Mouse (Mus musculus): ENCODE measurements around the gene Ahcyl2.

Ahcyl2 gene

DNA sequence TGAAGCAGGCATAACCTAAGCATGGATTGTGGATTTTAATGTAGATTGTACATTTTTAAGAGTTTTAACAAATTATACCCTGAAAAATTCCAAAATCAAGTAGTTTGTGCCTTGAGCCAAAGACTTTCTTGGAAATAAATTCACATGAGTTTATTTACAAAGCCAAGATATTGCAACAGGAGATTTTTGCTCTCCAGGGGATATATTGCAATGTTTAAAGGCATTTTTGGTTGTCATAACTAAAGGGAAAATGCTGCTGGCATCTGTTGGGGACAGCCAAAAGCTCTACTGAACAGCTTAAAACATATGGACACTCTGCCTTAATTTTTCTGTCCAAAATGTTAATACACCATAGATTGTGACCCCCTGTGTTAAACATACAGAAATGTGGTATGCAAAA, 146.3 kb downstream of the Ahcyl2 start:
- DNase-seq (ENCODE audit: low read depth): no peak

DNA sequence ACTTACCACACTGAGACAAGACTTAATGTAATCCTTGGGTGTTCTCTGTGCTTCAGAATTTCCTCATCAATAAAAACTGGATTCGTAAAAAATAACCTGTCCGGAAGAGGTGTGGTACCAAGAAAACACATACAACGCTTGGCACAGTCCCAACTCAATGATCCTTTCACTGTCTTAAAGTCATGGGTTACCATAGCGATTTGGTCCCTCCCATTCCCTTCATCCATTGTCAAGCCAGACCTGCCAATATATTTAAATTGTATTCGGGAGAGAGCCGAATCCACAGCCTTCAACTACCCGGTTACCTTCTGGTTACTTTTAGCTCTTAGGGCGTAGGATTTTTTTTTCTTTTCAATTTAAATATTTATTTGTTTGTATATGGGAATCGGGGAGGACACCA, 148.0 kb downstream of the Ahcyl2 start:
- no peak for DNase-seq (ENCODE audit: low read depth)

DNA sequence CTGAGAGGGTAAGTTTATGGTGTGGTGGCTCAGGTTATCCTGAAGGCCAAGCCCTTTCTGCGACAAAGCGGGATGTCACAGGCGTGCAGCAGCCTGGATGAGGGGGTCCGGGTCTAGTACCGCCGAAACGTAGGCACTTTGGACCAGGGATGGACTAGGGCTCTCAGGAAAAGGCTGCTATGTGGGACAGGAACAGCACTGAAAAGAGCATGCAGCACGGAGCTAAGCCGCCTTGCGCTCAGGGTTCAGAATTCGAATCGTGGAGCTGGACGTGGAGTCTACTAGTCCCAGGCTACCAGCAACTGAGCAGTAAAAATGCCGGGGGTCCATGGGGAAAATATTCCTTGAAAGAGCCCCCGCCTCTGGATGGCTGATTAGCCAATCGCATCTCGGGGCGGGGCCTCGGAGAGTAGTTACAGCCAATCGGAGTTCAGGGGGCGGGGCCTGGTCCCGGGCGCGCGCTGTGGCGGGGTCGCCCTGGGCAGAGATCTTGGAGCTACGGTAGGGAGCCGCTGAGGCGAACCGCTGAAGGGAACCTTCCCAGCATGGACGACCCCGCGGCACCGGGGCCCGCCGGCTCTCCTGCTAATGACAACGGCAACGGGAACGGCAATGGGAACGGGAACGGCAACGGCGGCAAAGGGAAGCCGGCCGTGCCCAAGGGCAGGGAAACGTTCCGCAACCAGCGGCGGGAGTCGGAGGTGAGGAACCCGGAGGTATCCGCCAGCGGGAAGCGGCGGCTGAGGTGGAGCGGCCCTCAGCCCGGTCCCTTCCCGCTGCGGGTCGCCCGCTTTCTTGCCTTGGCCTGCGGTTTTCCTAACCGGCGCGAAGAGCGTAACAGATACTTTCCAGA, 148.9 kb downstream of the Ahcyl2 start, which contains the start of gene Strip2:
TSS of gene Strip2 (plus strand) at position 483 of the 853 bp plus-strand sequence.
- DNase-seq (ENCODE audit: low read depth): peak; percentile 80

DNA sequence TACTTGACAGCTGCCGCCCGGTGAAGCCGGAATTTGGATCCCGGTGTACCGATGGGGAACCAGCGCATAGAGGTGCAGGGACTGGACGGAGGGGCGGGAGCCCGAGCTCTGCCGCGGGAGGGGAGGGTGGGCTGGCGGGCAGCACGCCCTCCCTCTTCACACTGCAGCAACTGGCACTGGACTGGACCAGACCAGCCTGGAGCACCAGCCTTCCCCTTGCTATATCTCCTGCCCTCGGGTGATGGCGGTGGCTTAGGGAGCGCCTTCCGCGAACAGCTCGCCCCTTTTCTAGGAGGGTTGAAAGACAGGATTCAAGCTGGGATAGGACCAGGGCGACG, 149.5 kb downstream of the Ahcyl2 start:
- DNase-seq (ENCODE audit: low read depth): peak; percentile 21

DNA sequence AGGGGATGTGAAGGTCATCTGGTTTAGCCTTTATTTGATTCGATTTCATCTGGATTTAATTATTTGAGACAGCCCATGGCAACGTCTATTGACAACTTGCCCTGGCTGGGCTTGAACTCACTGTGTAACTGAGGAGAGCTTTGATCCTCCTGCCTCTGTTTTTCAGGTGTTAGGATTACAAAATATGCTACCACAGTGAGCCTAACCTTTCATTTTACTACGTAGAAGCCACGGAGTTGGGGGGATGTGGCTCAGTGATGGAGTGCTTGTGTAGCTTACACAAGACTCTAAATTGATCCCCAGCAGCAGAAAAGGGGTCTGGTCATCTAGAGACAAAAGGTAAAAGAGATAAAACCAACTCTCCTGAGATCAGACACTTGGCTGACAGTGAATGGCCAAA, 150.1 kb downstream of the Ahcyl2 start:
- no peak for DNase-seq (ENCODE audit: low read depth)

DNA sequence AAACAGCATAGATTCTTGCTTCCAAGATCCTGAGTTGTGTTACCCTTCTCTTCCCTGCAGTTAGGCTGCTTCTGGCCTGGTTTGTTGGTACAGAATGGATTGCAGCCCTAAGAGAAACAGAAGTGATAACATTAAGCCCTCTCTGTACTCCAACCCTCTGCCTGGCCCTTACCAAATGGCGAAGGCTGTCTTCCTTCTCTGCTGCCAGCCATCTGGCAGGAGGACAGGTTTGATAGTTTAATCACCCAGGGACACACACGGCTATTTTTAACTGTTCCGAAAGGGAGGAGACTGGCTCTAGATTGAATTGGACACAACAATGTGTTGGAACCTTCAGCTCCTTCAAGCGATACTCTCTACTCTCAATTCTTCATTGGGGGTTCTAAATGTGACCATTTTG, 155.7 kb downstream of the Ahcyl2 start:
- peak; percentile 22 for DNase-seq (ENCODE audit: low read depth)

DNA sequence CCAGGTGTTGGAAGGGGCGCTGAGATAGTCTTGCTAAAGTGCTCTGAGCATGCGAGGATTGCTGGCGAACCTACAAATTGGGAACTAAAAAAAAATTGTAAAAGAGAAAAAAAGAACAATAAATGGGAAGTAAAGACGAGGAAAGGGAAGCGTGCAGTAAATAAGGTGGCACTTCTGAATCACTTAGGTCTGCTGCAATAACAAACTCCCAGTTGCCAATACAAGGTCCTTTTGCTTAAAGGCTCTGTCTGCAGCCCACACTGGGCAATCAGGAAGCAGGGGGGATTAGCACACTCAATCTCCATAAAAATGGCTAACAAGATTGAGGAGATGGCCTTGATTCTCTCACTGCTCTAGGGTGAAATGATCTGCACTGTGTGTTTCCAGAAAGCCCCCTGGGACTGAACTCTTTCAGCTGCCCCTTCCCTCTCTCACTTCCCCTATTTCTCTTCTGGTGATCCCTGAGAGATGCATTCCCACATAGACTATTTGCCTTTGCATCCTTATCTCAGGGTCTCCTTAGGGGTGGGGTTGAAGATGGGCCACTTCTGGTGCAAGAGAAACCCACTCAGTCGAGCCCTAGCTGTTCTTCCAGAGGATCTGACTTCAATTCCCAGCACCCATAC, 157.9 kb downstream of the Ahcyl2 start:
- DNase-seq (ENCODE audit: low read depth): no peak

DNA sequence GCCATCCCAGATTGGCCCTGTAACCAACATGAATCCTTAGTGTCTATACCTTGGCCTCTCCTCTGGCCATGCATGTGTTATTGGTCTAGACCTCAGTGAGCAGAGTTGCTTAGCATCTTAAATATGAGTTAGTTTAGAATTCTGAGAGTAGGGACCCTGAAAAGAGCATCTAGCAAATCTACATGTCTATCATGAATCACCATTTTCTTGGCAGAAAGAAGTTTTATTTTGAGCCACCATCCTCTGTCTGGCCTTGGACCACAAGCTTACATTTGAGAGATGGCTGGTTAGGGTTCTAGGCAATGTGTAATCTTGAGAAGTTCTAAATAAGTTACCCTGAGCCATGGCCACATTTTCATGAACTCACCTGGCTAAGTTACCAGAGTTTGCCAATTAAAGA, 162.3 kb downstream of the Ahcyl2 start:
- no peak for DNase-seq (ENCODE audit: low read depth)

DNA sequence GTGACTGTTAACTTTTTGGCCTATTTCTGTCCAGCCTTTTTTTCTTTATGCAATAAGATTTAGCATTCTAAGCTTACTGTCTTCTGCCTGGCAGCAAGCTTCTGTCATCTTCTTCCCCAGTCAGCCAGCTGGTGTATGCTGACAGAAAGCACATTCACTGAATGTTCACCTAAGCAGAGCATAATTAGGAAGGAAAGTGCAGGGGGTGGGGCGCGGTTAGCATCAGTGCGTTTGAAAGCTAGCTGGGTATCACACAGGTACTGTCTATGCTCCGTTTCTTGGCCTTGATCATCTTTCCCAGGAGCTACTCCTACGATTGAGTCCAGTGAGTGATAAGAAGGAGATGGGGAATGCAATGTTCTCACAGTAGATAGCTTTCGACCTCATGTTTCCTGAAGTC, 162.9 kb downstream of the Ahcyl2 start:
- DNase-seq (ENCODE audit: low read depth): no peak

DNA sequence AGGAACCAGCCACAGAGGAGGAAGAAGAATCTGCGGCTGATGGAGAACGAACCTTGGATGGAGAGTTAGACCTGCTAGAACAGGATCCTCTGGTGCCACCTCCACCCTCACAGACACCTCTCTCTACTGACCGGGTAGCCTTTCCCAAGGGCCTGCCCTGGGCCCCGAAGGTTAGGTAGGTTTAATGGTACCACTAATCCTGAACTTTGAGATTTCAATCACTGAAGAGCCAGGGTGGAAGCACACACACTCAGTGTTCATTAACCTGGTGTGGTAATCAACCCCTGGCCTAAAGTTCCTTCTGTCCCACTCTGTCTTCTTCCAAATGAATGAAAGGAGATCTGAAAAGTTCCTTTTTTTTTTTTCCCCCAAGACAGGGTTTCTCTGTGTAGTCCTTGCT, 163.4 kb downstream of the Ahcyl2 start:
- DNase-seq (ENCODE audit: low read depth): no peak

DNA sequence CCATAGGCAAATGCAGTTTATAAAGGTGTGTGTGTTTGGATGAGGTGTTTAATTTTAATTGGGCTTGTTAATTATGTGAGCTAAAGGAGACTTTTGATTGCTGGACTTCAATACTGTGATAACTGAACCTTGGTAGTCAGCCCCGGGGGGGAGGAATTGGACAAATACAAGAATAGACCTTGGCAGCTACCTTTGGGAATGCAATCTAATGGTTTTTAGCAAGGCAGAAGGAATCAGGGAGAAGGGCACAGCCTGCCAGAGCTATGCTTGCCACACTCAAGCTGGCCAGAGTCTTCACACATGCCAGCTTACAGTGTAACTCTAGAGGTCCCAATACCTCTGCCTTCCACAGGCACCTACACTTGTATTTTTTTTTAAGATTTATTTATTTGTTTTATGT, 167.9 kb downstream of the Ahcyl2 start:
- DNase-seq (ENCODE audit: low read depth): no peak

DNA sequence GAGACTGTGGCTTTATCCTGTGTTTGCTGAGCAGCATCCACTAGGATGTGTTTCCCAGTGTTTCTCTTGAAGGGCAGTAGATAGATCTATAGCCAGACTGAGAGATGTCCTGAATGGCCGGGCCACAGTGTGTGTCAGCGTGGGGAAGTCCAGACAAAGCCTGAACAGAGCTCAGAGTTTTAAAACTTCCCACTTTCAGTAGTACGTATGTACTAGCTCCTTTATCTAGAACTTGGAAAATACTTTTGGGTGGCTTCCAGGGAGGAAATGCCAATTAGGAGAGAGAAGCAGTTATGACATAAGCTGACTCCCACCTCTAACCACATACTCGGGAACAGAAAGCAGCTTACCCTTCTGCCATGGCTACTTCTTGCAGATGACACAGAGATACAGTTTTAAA, 172.6 kb downstream of the Ahcyl2 start:
- no peak for DNase-seq (ENCODE audit: low read depth)

DNA sequence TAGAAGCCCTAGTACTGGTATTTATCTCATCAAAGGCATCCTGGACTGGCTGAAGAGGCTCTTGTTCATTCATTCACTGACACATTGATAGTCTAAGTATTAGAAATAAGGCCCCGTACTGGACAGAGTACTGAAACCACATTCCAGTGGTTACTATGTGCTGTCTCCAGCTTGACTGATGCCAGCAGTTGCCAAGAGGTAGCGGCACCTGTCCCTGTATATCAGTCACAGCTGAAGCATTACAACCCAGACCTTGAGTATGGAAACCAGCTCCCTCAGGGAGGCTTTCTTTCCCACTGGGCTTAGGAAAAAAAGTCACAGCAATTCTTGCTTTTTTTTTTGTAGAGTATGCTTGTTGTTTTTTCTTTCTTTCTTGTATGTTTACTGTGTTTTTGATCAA, 173.2 kb downstream of the Ahcyl2 start:
- DNase-seq (ENCODE audit: low read depth): no peak

DNA sequence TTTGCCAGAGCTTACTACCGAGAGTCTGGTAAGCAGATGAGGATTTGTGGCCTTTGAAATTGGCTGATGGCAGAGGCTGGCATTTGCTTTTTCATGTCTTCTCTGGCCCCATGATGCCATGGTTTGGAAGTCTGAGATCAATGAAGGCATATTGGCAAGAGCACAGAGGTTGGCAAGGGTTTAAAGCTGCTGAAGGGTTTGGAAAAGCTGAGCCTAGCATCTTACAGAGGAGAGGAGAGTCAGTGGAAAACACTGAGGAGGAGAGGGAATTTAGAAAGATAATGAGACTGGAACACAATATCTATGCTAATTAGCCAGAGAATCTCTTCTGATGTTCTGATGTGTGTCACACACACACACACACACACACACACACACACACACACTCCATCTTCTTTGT, 176.7 kb downstream of the Ahcyl2 start:
- no peak for DNase-seq (ENCODE audit: low read depth)

DNA sequence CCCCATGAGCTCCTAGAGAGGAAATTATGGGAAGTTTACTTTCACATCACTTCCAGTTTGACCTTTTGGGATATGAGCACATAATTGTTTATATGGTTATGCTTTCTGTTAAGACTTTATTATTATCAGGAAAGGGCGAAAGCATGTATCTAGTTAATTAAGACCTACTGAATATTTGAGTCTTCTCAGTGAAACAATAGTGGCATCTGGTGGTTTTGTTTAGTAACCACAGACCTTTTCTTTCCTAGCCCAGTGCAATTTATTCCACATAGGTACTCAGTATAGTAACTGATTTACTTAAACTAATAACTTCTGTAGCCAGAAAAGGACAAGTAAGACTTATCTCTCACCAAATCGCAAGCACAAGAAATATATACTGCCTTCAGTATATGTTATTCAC, 178.8 kb downstream of the Ahcyl2 start:
- no peak for DNase-seq (ENCODE audit: low read depth)

DNA sequence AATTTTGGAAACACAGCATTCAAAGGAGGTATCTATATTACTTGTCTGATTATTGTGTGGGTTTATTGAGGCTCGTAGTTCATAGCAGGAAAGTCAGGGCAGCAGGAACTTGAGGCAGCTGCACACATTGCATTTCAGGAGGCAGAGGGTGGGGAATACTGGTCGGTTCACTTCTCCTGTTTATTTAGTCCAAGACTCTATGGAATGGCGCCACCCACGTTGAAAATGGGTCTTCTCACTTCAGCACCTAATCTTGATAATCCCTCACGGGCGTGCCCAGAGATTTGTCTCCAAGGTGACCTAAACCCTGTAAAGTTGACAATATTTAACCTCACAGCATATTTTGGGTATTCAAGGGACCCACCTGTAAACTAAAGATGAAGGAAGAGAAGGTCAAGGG, 180.0 kb downstream of the Ahcyl2 start:
- DNase-seq (ENCODE audit: low read depth): no peak

DNA sequence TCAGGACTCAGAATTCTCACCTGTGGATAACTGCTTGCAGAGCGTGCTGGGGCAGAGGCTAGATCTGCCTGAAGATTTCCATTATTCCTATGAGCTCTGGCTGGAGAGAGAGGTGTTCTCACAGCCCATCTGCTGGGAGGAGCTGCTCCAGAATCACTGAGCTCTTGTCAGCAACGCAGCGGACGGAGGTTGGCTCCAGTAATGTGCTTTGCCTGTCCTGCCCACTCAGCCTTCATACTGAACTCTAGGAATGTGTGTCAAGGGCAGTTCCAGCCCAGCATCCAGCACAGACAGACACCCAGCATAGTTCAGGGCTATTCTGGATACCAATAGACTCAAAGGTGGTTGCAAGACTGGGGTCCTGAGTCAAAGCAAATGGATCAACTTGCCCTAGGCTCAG, 188.9 kb downstream of the Ahcyl2 start:
- DNase-seq (ENCODE audit: low read depth): no peak

DNA sequence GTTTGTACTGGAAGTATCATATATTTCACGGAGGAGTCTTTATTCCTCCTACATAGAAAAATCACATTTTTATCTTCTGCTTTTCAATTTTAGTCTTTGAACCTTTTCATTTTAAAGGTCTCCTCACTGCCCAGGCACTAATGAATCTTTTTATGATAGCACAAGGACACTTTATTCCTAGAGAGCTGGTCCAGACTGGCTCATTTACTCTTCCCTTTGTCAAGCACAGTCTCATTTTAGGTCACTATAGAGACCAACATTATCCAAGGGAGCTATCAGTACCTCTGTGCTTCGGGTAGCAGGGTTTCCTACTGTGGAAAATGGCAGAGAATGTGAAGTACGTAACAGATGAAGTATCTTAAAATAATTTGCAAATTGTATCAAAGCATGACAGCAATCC, 190.9 kb downstream of the Ahcyl2 start:
- no peak for DNase-seq (ENCODE audit: low read depth)

DNA sequence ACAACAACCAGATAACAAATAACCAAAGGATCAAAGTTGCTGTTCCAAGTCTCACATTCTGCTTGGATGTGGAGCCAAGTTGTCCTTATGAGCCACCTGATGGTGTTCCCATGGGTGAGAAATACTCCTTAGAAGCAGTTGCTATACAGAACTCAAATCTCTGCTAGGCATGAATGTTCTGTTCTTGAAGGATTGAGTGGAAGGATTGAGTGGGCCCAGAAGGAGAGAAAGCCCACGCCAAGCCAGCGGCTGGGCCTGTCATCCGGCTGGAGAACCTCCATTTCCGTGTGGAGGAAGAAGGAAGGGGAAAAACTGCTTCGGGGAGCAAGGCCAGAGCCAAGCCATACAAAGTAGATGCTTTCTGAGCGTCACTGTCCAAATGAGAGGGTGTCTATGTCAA, 193.3 kb downstream of the Ahcyl2 start:
- DNase-seq (ENCODE audit: low read depth): no peak

Data from c-Kit-positive CD71-positive TER-119-negative erythroid progenitor cells, embryonic 14.5 days (primary cell).